Mouse (Mus musculus) frontal cortex, postnatal 25 days (tissue): Measurements from ENCODE around the gene Sipa1l1.
"Not testable (repeated sequence)": the region's sequence is repeated elsewhere in the genome, so short reads cannot be mapped to it uniquely, and the experiment has no call there.

Experiments used
- DNase-seq, 2 experiments: peaks; one replicate each; pipeline ENCODE4 v3.0.0; 2022; ENCODE audit warnings: low spot score in 2 of 2

Sipa1l1 gene

GRCm38 (mm10) chr12:82175709-82176108 lies 6.6 kb downstream of the Sipa1l1 start:
- DNase-seq, result no peak

GRCm38 (mm10) chr12:82178636-82179035 lies 9.5 kb downstream of the Sipa1l1 start:
- no peak for DNase-seq

- DNase-seq, result no peak
These were observed 10.5 kb downstream of the Sipa1l1 start for GRCm38 (mm10) chr12:82179626-82180025.

- not testable (repeated sequence) for DNase-seq
These were observed 17.0 kb downstream of the Sipa1l1 start for GRCm38 (mm10) chr12:82186156-82186555.

GRCm38 (mm10) chr12:82186740-82187139 lies 17.6 kb downstream of the Sipa1l1 start:
- DNase-seq, result no peak

GRCm38 (mm10) chr12:82187178-82187839 lies 18.2 kb downstream of the Sipa1l1 start:
- no peak for DNase-seq

GRCm38 (mm10) chr12:82188321-82189075 lies 19.4 kb downstream of the Sipa1l1 start:
- no peak for DNase-seq

GRCm38 (mm10) chr12:82189076-82189675 lies 20.1 kb downstream of the Sipa1l1 start:
- DNase-seq, result no peak

GRCm38 (mm10) chr12:82189715-82190581 lies 20.8 kb downstream of the Sipa1l1 start:
- no peak for DNase-seq

GRCm38 (mm10) chr12:82190582-82190965 lies 21.5 kb downstream of the Sipa1l1 start:
- DNase-seq, result no peak

GRCm38 (mm10) chr12:82191686-82192085 lies 22.6 kb downstream of the Sipa1l1 start:
- no peak for DNase-seq

GRCm38 (mm10) chr12:82192641-82193054 lies 23.5 kb downstream of the Sipa1l1 start:
- DNase-seq, result no peak

- DNase-seq, result no peak
These were observed 24.4 kb downstream of the Sipa1l1 start for GRCm38 (mm10) chr12:82193476-82193875.

- DNase-seq, result no peak
These were observed 25.8 kb downstream of the Sipa1l1 start for GRCm38 (mm10) chr12:82194919-82195318.

- DNase-seq, result no peak
These were observed 27.1 kb downstream of the Sipa1l1 start for GRCm38 (mm10) chr12:82196213-82196612.

- DNase-seq, result no peak
These were observed 27.6 kb downstream of the Sipa1l1 start for GRCm38 (mm10) chr12:82196615-82197146.

GRCm38 (mm10) chr12:82197207-82197606 lies 28.1 kb downstream of the Sipa1l1 start:
- DNase-seq, result no peak

GRCm38 (mm10) chr12:82199286-82199685 lies 30.2 kb downstream of the Sipa1l1 start:
- no peak for DNase-seq

- no peak for DNase-seq
These were observed 35.0 kb downstream of the Sipa1l1 start for GRCm38 (mm10) chr12:82204106-82204505.

- DNase-seq, result no peak
These were observed 37.9 kb downstream of the Sipa1l1 start for GRCm38 (mm10) chr12:82206857-82207647.

- DNase-seq, result no peak
These were observed 38.9 kb downstream of the Sipa1l1 start for GRCm38 (mm10) chr12:82208046-82208445.
